Mouse (Mus musculus): ENCODE measurements around the gene Arpc4. TPM values are rescaled to one million over a fixed set of nuclear protein-coding genes. Genes with fewer than 3 reads are reported as not detected.

The Arpc4 gene
- total and polyA plus RNA-seq, 2 experiments from 2014 or later, result 129 to 203 TPM

GRCm38 (mm10) chr6:113333137-113333950 is 44.6 kb upstream of the Arpc4 start:
- Histone ChIP-seq H3K27ac (ENCODE audit: low read depth) (peak overlapping the region; percentile 81), H3K9me3 (replicated peaks; ENCODE audit: control insufficient read depth, low read length) (no peaks in the 10 kb centered on the region), H3K9ac (replicated peaks; ENCODE audit: low read depth, low read length) (no peak overlapping the region), H3K36me3 (replicated peaks; ENCODE audit: control insufficient read depth, insufficient read depth, low read length) (peaks cover 44% of the 10 kb centered on the region), H3K4me1 (ENCODE audit: control insufficient read depth, insufficient read depth) (peaks cover 16% of the 10 kb centered on the region; the same call in 1 of the 2 replicates), H3K4me2 (ENCODE audit: low read depth, low read length) (peak overlapping the region; percentile 30), H3K4me3 (ENCODE audit: low read depth, low read length) (no peak overlapping the region), H3K27me3 (ENCODE audit: control insufficient read depth, insufficient read depth, low read length) (no peaks in the 10 kb centered on the region)
- 33% methylated on average over 14 of the region's 14 CpGs for WGBS
- DNase-seq (ENCODE audit: low spot score), result peak; percentile 70
- ATAC-seq (ENCODE audit: insufficient read depth, low read depth), result peak; percentile 46
- TF ChIP-seq EP300 (IDR thresholded peaks at IDR 0.05; ENCODE audit: low read depth), result no peak
- TF ChIP-seq CTCF (IDR thresholded peaks at IDR 0.05; ENCODE audit: low read depth), result no peak

- H3K4me1 ChIP-seq (ENCODE audit: control insufficient read depth, insufficient read depth), result peaks cover 16% of the 10 kb centered on the region; the same call in 1 of the 2 replicates
- no peak overlapping the region for H3K9ac ChIP-seq (replicated peaks; ENCODE audit: low read depth, low read length)
- H3K27me3 ChIP-seq (ENCODE audit: control insufficient read depth, insufficient read depth, low read length), result no peaks in the 10 kb centered on the region
- no peak for DNase-seq (ENCODE audit: low spot score)
- peaks cover 53% of the 10 kb centered on the region for H3K36me3 ChIP-seq (replicated peaks; ENCODE audit: control insufficient read depth, insufficient read depth, low read length)
- H3K27ac ChIP-seq (ENCODE audit: low read depth), result no peak overlapping the region
- TF ChIP-seq CTCF (IDR thresholded peaks at IDR 0.05; ENCODE audit: low read depth) (no peak), EP300 (IDR thresholded peaks at IDR 0.05; ENCODE audit: low read depth) (no peak)
- 81% methylated on average over 6 of the region's 6 CpGs for WGBS
- ATAC-seq (ENCODE audit: insufficient read depth, low read depth), result no peak
- no peaks in the 10 kb centered on the region for H3K9me3 ChIP-seq (replicated peaks; ENCODE audit: control insufficient read depth, low read length)
- no peak overlapping the region for H3K4me2 ChIP-seq (ENCODE audit: low read depth, low read length)
- H3K4me3 ChIP-seq (ENCODE audit: low read depth, low read length), result no peak overlapping the region
Observed at GRCm38 (mm10) chr6:113334216-113334615, 43.7 kb upstream of the Arpc4 start.

GRCm38 (mm10) chr6:113336852-113337620 is 40.9 kb upstream of the Arpc4 start:
- Histone ChIP-seq H3K27ac (ENCODE audit: low read depth) (peak overlapping the region; percentile 16; the same call in 1 of the 2 replicates), H3K4me2 (ENCODE audit: low read depth, low read length) (no peak overlapping the region), H3K9ac (replicated peaks; ENCODE audit: low read depth, low read length) (no peak overlapping the region), H3K9me3 (replicated peaks; ENCODE audit: control insufficient read depth, low read length) (no peaks in the 10 kb centered on the region), H3K4me3 (ENCODE audit: low read depth, low read length) (no peak overlapping the region), H3K36me3 (replicated peaks; ENCODE audit: control insufficient read depth, insufficient read depth, low read length) (peaks cover 64% of the 10 kb centered on the region), H3K27me3 (ENCODE audit: control insufficient read depth, insufficient read depth, low read length) (no peaks in the 10 kb centered on the region), H3K4me1 (ENCODE audit: control insufficient read depth, insufficient read depth) (peaks cover 26% of the 10 kb centered on the region)
- 34% methylated on average over 8 of the region's 8 CpGs for WGBS
- TF ChIP-seq EP300 (IDR thresholded peaks at IDR 0.05; ENCODE audit: low read depth), result no peak
- TF ChIP-seq CTCF (IDR thresholded peaks at IDR 0.05; ENCODE audit: low read depth), result no peak
- peak; percentile 63 for DNase-seq (ENCODE audit: low spot score)
- no peak for ATAC-seq (ENCODE audit: insufficient read depth, low read depth)

GRCm38 (mm10) chr6:113341574-113341973 is 36.3 kb upstream of the Arpc4 start:
- DNase-seq (ENCODE audit: low spot score), result no peak
- H3K4me1 ChIP-seq (ENCODE audit: control insufficient read depth, insufficient read depth), result peaks cover 42% of the 10 kb centered on the region
- WGBS, result 71% methylated on average over 6 of the region's 6 CpGs

GRCm38 (mm10) chr6:113342297-113342696 is 35.6 kb upstream of the Arpc4 start:
- TF ChIP-seq CTCF (IDR thresholded peaks at IDR 0.05; ENCODE audit: low read depth) (no peak), EP300 (IDR thresholded peaks at IDR 0.05; ENCODE audit: low read depth) (no peak)
- Histone ChIP-seq H3K27ac (ENCODE audit: low read depth) (no peak overlapping the region; the same call in 1 of the 2 replicates), H3K9me3 (replicated peaks; ENCODE audit: control insufficient read depth, low read length) (no peaks in the 10 kb centered on the region), H3K36me3 (replicated peaks; ENCODE audit: control insufficient read depth, insufficient read depth, low read length) (peaks cover 39% of the 10 kb centered on the region), H3K9ac (replicated peaks; ENCODE audit: low read depth, low read length) (no peak overlapping the region), H3K27me3 (ENCODE audit: control insufficient read depth, insufficient read depth, low read length) (no peaks in the 10 kb centered on the region), H3K4me3 (ENCODE audit: low read depth, low read length) (peak overlapping the region; percentile 91; the same call in 1 of the 2 replicates), H3K4me1 (ENCODE audit: control insufficient read depth, insufficient read depth) (peaks cover 37% of the 10 kb centered on the region), H3K4me2 (ENCODE audit: low read depth, low read length) (peak overlapping the region; percentile 96)
- no peak for DNase-seq (ENCODE audit: low spot score)
- 18% methylated on average over 5 of the region's 7 CpGs for WGBS
- no peak for ATAC-seq (ENCODE audit: insufficient read depth, low read depth)

More at GRCm38 (mm10) chr6:113341574-113341973, 36.3 kb upstream of the Arpc4 start:
- H3K9ac ChIP-seq (replicated peaks; ENCODE audit: low read depth, low read length), result no peak overlapping the region; the same call in 1 of the 2 replicates
- H3K36me3 ChIP-seq (replicated peaks; ENCODE audit: control insufficient read depth, insufficient read depth, low read length), result peaks cover 40% of the 10 kb centered on the region
- peak overlapping the region; percentile 96; the same call in 1 of the 2 replicates for H3K4me2 ChIP-seq (ENCODE audit: low read depth, low read length)
- no peak for ATAC-seq (ENCODE audit: insufficient read depth, low read depth)
- H3K4me3 ChIP-seq (ENCODE audit: low read depth, low read length), result no peak overlapping the region
- H3K27ac ChIP-seq (ENCODE audit: low read depth), result no peak overlapping the region; the same call in 1 of the 2 replicates
- no peak for TF ChIP-seq EP300 (IDR thresholded peaks at IDR 0.05; ENCODE audit: low read depth)
- TF ChIP-seq CTCF (IDR thresholded peaks at IDR 0.05; ENCODE audit: low read depth), result no peak
- no peaks in the 10 kb centered on the region for H3K9me3 ChIP-seq (replicated peaks; ENCODE audit: control insufficient read depth, low read length)
- no peaks in the 10 kb centered on the region for H3K27me3 ChIP-seq (ENCODE audit: control insufficient read depth, insufficient read depth, low read length)

All from heart, postnatal 0 days (tissue).